Mouse (Mus musculus) heart, embryonic 14.5 days (tissue): ENCODE measurements around the gene Mus81. TPM values are rescaled to one million over a fixed set of nuclear protein-coding genes. Genes with fewer than 3 reads are reported as not detected.

Source experiments
- ATAC-seq: fragments of 200-750 bp; cut with Nextera tagmentation; 2 replicates; pipeline ENCODE4 v1.8.0; 2017; ENCODE audit warnings: low read depth, moderate TSS enrichment; ENCODE audit not compliant: insufficient number of reproducible peaks, insufficient read depth, low FRiP score
- H3K27ac ChIP-seq, 2 experiments: fragments of 200-500 bp in 1 of 2; fragments of 300-500 bp in 1 of 2; sonication (generic) in 1 of 2; replicated peaks in 1 of 2; 2 replicates each; pipeline ENCODE4 v1.5.1; 2012 to 2014; ENCODE audit warnings: low read depth in 2 of 2, low read length in 2 of 2, control low read depth in 1 of 2, mild to moderate bottlenecking in 1 of 2, mixed read lengths in 1 of 2; ENCODE audit not compliant: control insufficient read depth in 1 of 2, insufficient read depth in 1 of 2
- H3K27me3 ChIP-seq: fragments of 300-500 bp; sonication (generic); 2 replicates; pipeline ENCODE4 v1.6.1; 2014; ENCODE audit warnings: mild to moderate bottlenecking, low read length, control low read depth; ENCODE audit not compliant: control insufficient read depth, insufficient read depth
- H3K36me3 ChIP-seq: fragments of 300-500 bp; sonication (generic); 2 replicates; pipeline ENCODE4 v1.6.1; 2014; ENCODE audit warnings: mild to moderate bottlenecking, control low read depth, low read length, mixed read lengths; ENCODE audit not compliant: control insufficient read depth, insufficient read depth
- H3K4me1 ChIP-seq, 2 experiments: fragments of 200-500 bp in 1 of 2; fragments of 300-500 bp in 1 of 2; sonication (generic) in 1 of 2; 2 replicates each; pipeline ENCODE4 v1.6.1; 2012 to 2014; ENCODE audit warnings: low read length in 2 of 2, control low read depth in 1 of 2, mixed read lengths in 1 of 2; ENCODE audit not compliant: control insufficient read depth in 2 of 2, insufficient read depth in 2 of 2
- H3K4me2 ChIP-seq: fragments of 300-500 bp; sonication (generic); 2 replicates; pipeline ENCODE4 v1.6.1; 2014; ENCODE audit warnings: mild to moderate bottlenecking, low read length
- H3K4me3 ChIP-seq, 2 experiments: fragments of 200-500 bp in 1 of 2; fragments of 300-500 bp in 1 of 2; sonication (generic) in 1 of 2; 2 replicates each; pipeline ENCODE4 v1.5.1; 2012 to 2014; ENCODE audit warnings: low read length in 2 of 2, mild to moderate bottlenecking in 2 of 2, control low read depth in 1 of 2, low read depth in 1 of 2, moderate library complexity in 1 of 2; ENCODE audit not compliant: control insufficient read depth in 1 of 2, insufficient read depth in 1 of 2
- H3K9ac ChIP-seq: fragments of 300-500 bp; sonication (generic); 2 replicates; pipeline ENCODE4 v1.6.1; 2014; ENCODE audit warnings: mild to moderate bottlenecking, low read length
- H3K9me3 ChIP-seq: fragments of 300-500 bp; sonication (generic); 2 replicates; pipeline ENCODE4 v1.6.1; 2016; ENCODE audit warnings: low read length, control low read depth; ENCODE audit not compliant: control insufficient read depth
- WGBS: fragments of 180-500 bp; shearing (Covaris S2); extraction: QIAGEN DNeasy Blood & Tissue Kit; methylation state at CpG from one replicate; pipeline ENCODE4 v1.1.7; 2014; 5-methylcytosine and 5-hydroxymethylcytosine counted together
- polyA plus RNA-seq: library from polyadenylated mRNA; unstranded; fragments of >200 nt; fragmentation: Nextera tagmentation; extraction: Ambion mirVana; gene quantifications from 2 replicates; pipeline ENCODE4 v1.2.1, GENCODE M21; 2014

The Mus81 gene
- polyA plus RNA-seq, 1 experiment from 2014 or later: 37.5 TPM

DNA sequence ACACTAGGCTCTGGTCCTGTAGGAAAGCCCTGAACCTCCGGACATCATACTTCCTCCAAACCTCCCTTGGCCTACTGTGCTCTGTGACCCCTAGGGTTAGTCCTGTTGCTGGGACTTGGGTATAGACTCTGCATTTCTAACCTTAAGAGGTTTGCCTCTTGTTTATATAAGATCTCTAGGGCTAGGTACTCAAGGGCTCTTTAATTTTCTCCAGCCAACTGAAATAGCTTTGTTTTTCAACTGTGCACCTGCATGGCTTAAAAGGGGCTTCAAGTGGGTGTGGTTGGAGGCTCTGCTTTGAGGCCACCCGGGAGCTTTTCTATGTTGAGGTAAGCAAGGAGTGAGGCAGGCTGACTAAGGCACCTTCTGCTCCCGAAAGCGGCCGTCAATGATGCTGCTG is 3.7 kb downstream of the Mus81 start:
- H3K36me3 ChIP-seq: peaks cover 71% of the 10 kb centered on the region
- WGBS: 79% methylated on average over 5 of the region's 5 CpGs
- no peak for ATAC-seq
- peaks cover 9 to 13% of the 10 kb centered on the region in 2 experiments for H3K4me1 ChIP-seq
- H3K9me3 ChIP-seq: no peaks in the 10 kb centered on the region
- H3K4me2 ChIP-seq: no peak overlapping the region
- H3K27me3 ChIP-seq: no peaks in the 10 kb centered on the region
- H3K27ac ChIP-seq: no peak overlapping the region
- no peak overlapping the region for H3K4me3 ChIP-seq
- H3K9ac ChIP-seq: no peak overlapping the region

DNA sequence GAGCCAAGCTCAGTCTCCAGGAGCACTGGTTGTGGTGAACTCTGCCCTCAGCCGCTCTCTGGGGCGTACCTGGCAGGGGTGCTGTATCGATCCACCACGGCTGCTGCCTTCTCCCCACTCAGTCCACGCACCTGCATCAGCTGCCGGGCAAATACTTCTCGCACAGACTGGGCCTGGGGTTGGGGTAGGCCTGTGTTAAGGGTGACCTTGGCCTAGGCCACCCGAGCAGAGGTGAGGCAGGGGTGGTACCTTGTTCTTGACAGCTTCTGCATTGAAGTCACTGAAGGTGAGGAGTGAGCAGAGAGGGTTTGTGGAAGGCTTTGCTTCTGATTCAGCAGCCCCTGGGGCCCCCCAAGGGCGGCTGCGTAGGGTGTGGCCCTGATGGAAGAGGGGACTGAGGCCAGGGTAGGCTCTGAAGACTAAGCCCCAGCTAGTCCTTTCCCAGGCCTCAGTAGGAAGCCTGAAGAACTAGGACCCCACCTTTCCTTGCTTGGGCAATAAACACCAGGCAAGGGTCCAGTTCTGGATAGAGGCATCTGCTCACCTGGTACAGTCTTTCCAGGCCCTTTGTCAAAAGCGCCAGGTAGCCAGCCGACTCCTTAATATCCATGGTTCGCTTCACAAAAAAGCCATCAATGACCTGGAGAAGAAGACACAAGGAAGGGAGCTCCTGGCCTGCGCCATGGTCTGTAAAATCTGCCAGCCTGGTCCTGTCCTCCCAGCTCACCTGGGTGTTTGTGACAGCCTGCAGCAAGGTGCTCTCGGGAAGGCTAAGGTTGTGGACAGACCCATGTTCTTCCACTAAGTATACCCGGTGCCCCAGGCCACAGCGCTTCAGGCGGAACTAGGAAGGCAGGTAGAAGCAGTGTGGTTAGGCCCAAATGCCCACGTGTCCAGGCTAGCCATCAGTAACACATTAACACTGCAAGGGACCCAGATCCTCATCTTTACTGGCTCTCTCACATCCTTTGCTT is 4.5 kb downstream of the Mus81 start:
- Histone ChIP-seq H3K9me3 (no peaks in the 10 kb centered on the region), H3K4me1 (peaks cover 5 to 13% of the 10 kb centered on the region in 2 experiments), H3K4me2 (no peak overlapping the region), H3K27me3 (no peaks in the 10 kb centered on the region), H3K27ac (no peak overlapping the region), H3K36me3 (peaks cover 79% of the 10 kb centered on the region), H3K4me3 (no peak overlapping the region), H3K9ac (no peak overlapping the region)
- WGBS: 91% methylated on average over 19 of the region's 19 CpGs
- ATAC-seq: no peak

DNA sequence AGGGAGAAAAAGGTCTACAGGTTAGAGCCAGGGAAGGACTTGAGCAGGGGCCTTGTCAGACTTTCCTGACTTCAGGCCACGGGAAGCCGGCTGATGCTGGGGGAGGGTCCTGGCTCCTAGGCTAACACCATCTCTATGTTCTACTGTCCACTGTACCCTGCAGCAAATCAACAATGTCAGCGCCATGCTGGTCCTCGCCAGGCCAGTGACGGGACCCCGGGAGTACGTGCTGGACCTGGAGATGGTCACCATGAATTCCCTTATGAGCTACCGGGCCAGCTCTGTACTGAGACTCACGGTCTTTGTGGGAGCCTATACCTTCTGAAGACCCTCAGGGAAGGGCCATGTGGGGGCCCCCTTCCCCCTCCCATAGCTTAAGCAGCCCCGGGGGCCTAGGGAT is 6.8 kb downstream of the Mus81 start:
- ATAC-seq: no peak
- Histone ChIP-seq H3K4me1 (no peaks in the 10 kb centered on the region), H3K27me3 (no peaks in the 10 kb centered on the region), H3K27ac (no peak overlapping the region), H3K4me3 (no peak overlapping the region), H3K4me2 (no peak overlapping the region), H3K9me3 (no peaks in the 10 kb centered on the region), H3K36me3 (peaks cover 96% of the 10 kb centered on the region), H3K9ac (no peak overlapping the region)
- 88% methylated on average over 10 of the region's 10 CpGs for WGBS

DNA sequence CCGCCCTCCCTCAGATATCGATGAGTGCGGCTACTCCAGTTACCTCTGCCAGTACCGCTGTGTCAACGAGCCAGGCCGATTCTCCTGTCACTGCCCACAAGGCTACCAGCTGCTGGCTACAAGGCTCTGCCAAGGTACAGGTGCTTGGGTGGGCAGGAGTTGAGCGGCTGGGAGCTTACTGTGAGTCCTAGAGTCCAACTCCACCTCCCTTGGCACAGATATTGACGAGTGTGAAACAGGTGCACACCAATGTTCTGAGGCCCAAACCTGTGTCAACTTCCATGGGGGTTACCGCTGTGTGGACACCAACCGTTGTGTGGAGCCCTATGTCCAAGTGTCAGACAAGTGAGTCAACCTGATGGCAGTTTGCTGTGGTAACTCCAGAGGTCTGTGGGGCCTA is 8.2 kb downstream of the Mus81 start:
- Histone ChIP-seq H3K9me3 (no peaks in the 10 kb centered on the region), H3K4me1 (peaks cover 7 to 11% of the 10 kb centered on the region in 2 experiments; a peak in 2 of 4 replicates), H3K36me3 (peaks cover 82% of the 10 kb centered on the region), H3K27ac (no peak overlapping the region), H3K4me3 (no peak overlapping the region), H3K9ac (no peak overlapping the region), H3K27me3 (no peaks in the 10 kb centered on the region), H3K4me2 (no peak overlapping the region)
- ATAC-seq: no peak
- whole genome bisulfite sequencing: 91% methylated on average over 10 of the region's 10 CpGs

DNA sequence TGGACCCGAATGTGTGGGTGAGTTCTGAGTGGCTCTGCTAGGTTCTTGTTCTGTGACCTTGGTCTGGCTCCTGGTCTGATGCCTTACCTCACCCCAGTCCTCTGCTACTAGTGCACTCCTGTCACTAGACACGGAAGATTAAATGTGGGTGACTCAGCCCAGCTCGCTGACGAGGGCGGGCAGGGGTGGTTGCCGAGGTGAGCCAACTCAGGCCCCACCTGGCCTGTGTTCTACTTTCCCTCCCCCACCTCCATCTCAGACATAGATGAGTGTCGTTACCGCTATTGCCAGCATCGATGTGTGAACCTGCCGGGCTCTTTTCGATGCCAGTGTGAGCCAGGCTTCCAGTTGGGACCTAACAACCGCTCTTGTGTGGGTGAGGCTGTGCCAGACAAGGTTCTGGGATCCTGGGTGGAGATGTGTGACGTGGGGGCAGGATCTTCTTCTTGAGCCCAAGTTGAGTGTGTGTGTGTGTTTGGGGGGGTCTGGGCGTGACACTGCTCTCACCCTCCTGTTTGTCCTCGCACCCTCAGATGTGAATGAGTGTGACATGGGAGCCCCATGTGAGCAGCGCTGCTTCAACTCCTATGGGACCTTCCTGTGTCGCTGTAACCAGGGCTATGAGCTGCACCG is 10.4 kb downstream of the Mus81 start:
- H3K9me3 ChIP-seq: no peaks in the 10 kb centered on the region
- peaks cover 7 to 18% of the 10 kb centered on the region in 2 experiments; a peak in 3 of 4 replicates for H3K4me1 ChIP-seq
- H3K9ac ChIP-seq: no peak overlapping the region
- no peak overlapping the region for H3K27ac ChIP-seq
- H3K4me3 ChIP-seq: no peak overlapping the region
- no peaks in the 10 kb centered on the region for H3K27me3 ChIP-seq
- H3K36me3 ChIP-seq: peaks cover 59% of the 10 kb centered on the region
- no peak overlapping the region for H3K4me2 ChIP-seq
- no peak for ATAC-seq
- WGBS: 89% methylated on average over 18 of the region's 18 CpGs

DNA sequence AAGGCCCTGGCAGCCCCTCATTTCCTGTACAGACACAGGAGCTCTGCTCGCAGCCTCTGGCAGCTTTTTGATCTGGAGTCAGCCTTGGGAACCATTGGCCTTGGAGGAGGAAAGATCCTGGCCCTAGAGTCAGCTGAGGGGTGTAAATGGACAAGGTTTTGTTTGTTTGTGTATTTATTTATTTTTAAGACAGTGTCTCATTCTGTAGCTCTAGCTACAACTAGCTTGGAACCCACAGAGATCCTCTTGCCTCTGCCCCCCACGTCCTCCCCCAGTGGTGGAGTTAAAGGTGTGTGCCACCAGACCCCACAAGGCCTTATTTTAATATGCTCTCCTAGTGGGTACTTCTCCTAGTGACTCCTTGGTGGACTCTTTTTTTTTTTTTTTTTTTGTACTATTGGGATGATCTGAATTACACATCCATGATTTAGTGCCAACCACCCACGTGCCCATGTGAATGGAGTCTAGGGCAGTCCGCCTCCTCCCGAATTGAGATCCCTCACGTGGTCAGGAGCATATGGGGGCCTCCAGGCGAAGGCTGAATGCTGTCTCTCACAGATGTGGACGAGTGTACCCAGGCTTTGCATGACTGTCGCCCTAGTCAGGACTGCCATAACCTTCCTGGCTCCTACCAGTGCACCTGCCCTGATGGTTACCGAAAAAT is 11.1 kb downstream of the Mus81 start:
- Histone ChIP-seq H3K9ac (no peak overlapping the region), H3K9me3 (no peaks in the 10 kb centered on the region), H3K4me1 (peaks cover 7 to 18% of the 10 kb centered on the region in 2 experiments; a peak in 3 of 4 replicates), H3K27ac (no peak overlapping the region), H3K4me2 (no peak overlapping the region), H3K27me3 (no peaks in the 10 kb centered on the region), H3K4me3 (no peak overlapping the region), H3K36me3 (peaks cover 53% of the 10 kb centered on the region)
- 85% methylated on average over 10 of the region's 10 CpGs for WGBS
- ATAC-seq: no peak

DNA sequence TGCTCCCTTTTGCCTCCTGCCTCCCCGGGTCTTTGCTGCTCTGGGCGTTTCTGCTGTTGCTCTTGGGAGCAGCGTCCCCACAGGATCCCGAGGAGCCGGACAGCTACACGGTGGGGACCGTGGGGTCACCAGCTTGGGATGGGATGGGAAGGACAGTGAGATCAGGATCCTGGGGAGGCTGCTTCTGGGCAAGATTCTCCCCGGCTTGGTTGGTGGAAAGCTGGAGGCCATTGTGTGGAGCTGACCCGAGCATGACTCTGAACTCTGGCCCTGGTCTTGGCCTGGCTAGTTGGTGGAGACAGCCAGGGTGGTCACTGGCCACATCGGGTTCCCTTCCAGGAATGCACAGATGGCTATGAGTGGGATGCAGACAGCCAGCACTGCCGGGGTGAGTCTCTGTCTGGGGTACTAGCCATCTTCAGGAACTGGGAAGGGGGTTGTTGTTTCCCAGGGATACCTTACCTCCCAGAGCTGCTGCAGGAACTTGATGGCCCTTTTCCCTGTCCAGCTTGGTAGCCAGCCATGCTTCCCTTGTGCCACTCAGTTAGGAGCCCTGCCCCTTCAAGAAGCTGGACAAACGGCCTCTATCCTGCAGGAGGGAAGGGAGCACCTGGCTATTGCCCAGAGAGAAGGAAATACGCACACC is 13.0 kb downstream of the Mus81 start:
- ATAC-seq: peak; percentile 2; the same call in 1 of the 2 replicates
- H3K9ac ChIP-seq: peak overlapping the region; percentile 85
- peak overlapping the region; percentile 68 to 69 for H3K4me3 ChIP-seq
- H3K4me2 ChIP-seq: peak overlapping the region; percentile 92
- H3K36me3 ChIP-seq: peaks cover 34% of the 10 kb centered on the region
- WGBS: 20% methylated on average over 13 of the region's 13 CpGs
- H3K9me3 ChIP-seq: no peaks in the 10 kb centered on the region
- peak overlapping the region; percentile 67 to 83 for H3K27ac ChIP-seq
- peaks cover 7 to 18% of the 10 kb centered on the region in 2 experiments; a peak in 3 of 4 replicates for H3K4me1 ChIP-seq
- no peaks in the 10 kb centered on the region for H3K27me3 ChIP-seq
